Mouse (Mus musculus): ENCODE data around the gene 1700020N01Rik. TPM values are rescaled to one million over a fixed set of nuclear protein-coding genes. Genes with fewer than 3 reads are reported as not detected.
A peak's percentile ranks its signal among the peaks of the same experiment; 100 is the strongest.

1700020N01Rik gene
- polyA plus RNA-seq, 1 experiment from 2014 or later = 0.36 TPM

DNA sequence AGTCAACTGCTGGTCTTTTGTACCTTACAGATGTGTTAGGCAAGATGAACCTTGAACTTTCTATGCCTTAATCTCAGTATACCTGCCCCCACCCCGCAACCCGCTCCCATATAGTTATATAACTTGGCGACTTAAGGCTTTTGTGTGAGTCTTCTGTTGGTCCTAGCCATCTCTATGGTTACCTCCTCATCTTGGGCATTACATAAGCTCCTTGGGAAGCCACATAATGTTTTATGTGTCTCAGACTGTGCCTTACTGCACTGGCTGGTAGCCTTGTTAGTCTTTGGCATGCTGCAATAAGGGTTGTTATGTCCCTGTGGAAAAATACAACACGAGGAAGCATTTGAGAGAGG lies 39.3 kb upstream of the 1700020N01Rik start:
- Histone ChIP-seq H3K9me3 (replicated peaks; ENCODE audit: low read length) (no peaks in the 10 kb centered on the region), H3K4me1 (replicated peaks; ENCODE audit: insufficient read depth, low read length) (no peaks in the 10 kb centered on the region), H3K4me3 (replicated peaks; ENCODE audit: low read depth, low read length) (no peak overlapping the region), H3K9ac (ENCODE audit: low read depth, low read length) (no peak overlapping the region), H3K27me3 (ENCODE audit: insufficient read depth, low read length) (no peaks in the 10 kb centered on the region), H3K4me2 (ENCODE audit: low read length) (no peak overlapping the region), H3K27ac (no peak overlapping the region), H3K36me3 (ENCODE audit: insufficient read depth, low read length) (no peaks in the 10 kb centered on the region)
- no peak for DNase-seq (ENCODE audit: low spot score)
- TF ChIP-seq CTCF (IDR thresholded peaks at IDR 0.05; ENCODE audit: low read depth) = no peak
- ATAC-seq (replicated peaks; ENCODE audit: low FRiP score, low read depth) = no peak
- 90% methylated on average over 4 of the region's 4 CpGs for WGBS

DNA sequence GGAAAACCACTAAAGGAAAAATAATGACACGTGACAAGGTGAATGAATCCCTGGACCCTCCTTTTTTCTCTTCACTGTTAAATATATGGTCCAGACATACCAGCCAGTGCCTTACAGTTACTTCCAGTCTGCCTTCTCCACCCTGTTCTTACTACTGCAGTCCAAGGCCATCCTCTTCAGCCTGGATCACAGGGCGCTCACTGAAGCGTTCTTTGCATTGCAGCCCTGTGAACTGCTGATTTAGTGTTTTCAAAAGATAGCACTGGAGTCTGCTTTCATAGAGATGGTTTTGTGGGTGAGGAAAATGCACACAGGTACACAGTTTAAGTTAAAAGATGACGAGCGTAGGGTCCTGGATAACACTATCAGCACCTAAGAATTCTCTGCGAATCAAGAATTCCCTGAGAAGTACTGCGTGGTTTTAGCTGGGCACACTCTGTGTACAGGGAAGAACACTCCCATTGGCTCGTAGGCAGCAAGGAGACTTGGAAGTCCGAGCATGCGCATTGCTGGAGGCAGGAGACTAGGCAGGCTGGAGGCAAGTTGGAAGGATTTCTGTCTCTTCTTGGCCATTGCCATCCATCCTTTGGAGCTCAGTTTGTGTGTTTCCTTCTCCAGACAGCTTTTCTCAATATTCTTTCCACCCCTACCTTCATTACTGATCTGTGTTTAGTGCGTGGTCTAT lies 37.9 kb upstream of the 1700020N01Rik start:
- ATAC-seq (replicated peaks; ENCODE audit: low FRiP score, low read depth) (no peak), DNase-seq (ENCODE audit: low spot score) (no peak)
- no peaks in the 10 kb centered on the region for H3K9me3 ChIP-seq (replicated peaks; ENCODE audit: low read length)
- H3K4me1 ChIP-seq (replicated peaks; ENCODE audit: insufficient read depth, low read length) = peaks cover 2% of the 10 kb centered on the region; the same call in 1 of the 2 replicates
- H3K27me3 ChIP-seq (ENCODE audit: insufficient read depth, low read length) = no peaks in the 10 kb centered on the region
- no peak for TF ChIP-seq CTCF (IDR thresholded peaks at IDR 0.05; ENCODE audit: low read depth)
- H3K9ac ChIP-seq (ENCODE audit: low read depth, low read length) = no peak overlapping the region
- 70% methylated on average over 11 of the region's 11 CpGs for WGBS
- H3K36me3 ChIP-seq (ENCODE audit: insufficient read depth, low read length) = no peaks in the 10 kb centered on the region
- no peak overlapping the region for H3K4me2 ChIP-seq (ENCODE audit: low read length)
- H3K27ac ChIP-seq = no peak overlapping the region
- H3K4me3 ChIP-seq (replicated peaks; ENCODE audit: low read depth, low read length) = no peak overlapping the region

DNA sequence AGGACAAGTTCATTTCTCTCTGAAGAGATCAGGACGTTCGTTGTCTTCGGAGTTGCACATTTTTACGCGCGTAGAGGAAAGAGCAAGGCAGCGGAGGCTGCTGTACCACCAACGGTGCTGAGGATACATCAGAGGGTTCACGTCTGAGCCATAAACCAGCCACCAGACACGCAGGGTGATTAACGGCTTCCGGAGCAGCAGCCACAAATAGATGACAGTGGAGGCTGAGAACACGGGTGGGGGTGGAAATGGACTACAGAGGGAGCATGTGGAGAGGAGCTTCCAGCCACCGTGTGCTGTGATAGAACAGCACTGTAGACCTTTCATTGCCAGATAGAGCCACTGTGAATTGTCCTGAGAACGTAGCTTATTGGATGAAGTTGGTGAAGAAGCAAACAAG lies 33.2 kb upstream of the 1700020N01Rik start:
- no peak overlapping the region for H3K27ac ChIP-seq
- no peak overlapping the region for H3K9ac ChIP-seq (ENCODE audit: low read depth, low read length)
- DNase-seq (ENCODE audit: low spot score) (peak; percentile 53), ATAC-seq (replicated peaks; ENCODE audit: low FRiP score, low read depth) (0 out of 2 replicates have a peak, but pooled peaks have one; percentile 40)
- H3K4me1 ChIP-seq (replicated peaks; ENCODE audit: insufficient read depth, low read length) = peaks cover 9% of the 10 kb centered on the region
- WGBS = 38% methylated on average over 15 of the region's 15 CpGs
- H3K4me2 ChIP-seq (ENCODE audit: low read length) = peak overlapping the region; percentile 21; the same call in 1 of the 2 replicates
- no peak overlapping the region for H3K4me3 ChIP-seq (replicated peaks; ENCODE audit: low read depth, low read length)
- TF ChIP-seq CTCF (IDR thresholded peaks at IDR 0.05; ENCODE audit: low read depth) = no peak
- no peaks in the 10 kb centered on the region for H3K9me3 ChIP-seq (replicated peaks; ENCODE audit: low read length)
- no peaks in the 10 kb centered on the region for H3K36me3 ChIP-seq (ENCODE audit: insufficient read depth, low read length)
- no peaks in the 10 kb centered on the region for H3K27me3 ChIP-seq (ENCODE audit: insufficient read depth, low read length)

DNA sequence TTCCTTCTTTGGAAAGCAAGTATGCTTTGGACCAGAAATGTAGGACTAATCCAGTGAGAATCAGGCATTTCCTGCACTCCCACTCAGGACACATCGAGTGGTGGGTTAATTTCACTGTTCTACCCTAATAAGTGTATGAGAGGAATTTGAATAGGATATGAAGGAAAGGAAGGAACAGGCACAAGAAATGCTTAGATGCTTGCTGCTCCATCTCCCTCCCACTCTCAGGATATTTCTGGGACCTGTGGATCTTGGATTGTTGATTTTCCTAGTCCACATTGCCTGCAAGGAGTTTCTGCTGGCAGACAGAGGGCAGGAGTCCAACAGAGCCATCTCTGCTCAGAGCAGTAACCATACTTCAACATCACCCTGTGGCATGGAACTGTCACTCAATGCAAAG lies 31.8 kb upstream of the 1700020N01Rik start:
- TF ChIP-seq CTCF (IDR thresholded peaks at IDR 0.05; ENCODE audit: low read depth) = no peak
- Histone ChIP-seq H3K4me1 (replicated peaks; ENCODE audit: insufficient read depth, low read length) (peaks cover 9% of the 10 kb centered on the region), H3K4me3 (replicated peaks; ENCODE audit: low read depth, low read length) (no peak overlapping the region), H3K4me2 (ENCODE audit: low read length) (no peak overlapping the region), H3K27ac (no peak overlapping the region), H3K9me3 (replicated peaks; ENCODE audit: low read length) (no peaks in the 10 kb centered on the region), H3K36me3 (ENCODE audit: insufficient read depth, low read length) (no peaks in the 10 kb centered on the region), H3K27me3 (ENCODE audit: insufficient read depth, low read length) (no peaks in the 10 kb centered on the region), H3K9ac (ENCODE audit: low read depth, low read length) (no peak overlapping the region)
- ATAC-seq (replicated peaks; ENCODE audit: low FRiP score, low read depth) = no peak
- WGBS = 68% methylated on average over 1 of the region's 1 CpGs
- no peak for DNase-seq (ENCODE audit: low spot score)

DNA sequence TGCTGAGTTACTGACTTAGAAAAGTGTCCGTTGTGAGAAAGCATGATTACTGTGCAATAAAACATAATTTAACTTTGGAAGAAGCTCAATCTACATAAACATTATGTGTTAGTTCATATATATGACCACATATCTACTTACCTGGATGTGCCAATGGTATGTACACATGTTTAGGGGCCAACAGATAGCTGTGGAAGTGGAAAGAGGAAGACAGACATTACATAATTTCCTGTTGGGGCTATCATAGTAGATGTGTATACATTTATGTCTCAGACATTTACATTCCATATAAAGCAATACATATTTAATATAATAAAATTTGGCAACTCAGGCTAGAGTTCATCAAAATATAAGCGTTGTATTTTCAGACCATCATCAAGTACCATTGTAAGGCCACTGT lies 29.5 kb upstream of the 1700020N01Rik start:
- ATAC-seq (replicated peaks; ENCODE audit: low FRiP score, low read depth) = no peak

DNA sequence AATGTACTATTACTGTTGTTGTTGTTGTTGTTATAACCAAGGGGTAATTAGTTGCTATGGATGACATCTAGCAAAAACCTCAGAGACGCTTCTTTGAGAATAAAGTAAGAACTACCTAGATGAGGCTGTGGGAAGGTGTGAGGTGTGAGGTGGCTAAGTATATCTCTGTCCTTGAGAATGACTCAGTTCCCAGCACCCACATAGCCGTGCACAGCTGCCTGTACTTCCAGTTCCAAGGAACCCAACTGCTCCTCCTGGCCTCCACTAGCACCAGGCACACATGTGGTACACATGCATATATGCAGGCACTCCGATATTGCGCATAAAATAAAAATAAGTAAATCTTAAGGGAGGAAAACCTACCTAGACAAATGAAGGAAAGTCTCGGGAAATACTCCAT lies 28.8 kb upstream of the 1700020N01Rik start:
- Histone ChIP-seq H3K27me3 (ENCODE audit: insufficient read depth, low read length) (no peaks in the 10 kb centered on the region), H3K36me3 (ENCODE audit: insufficient read depth, low read length) (no peaks in the 10 kb centered on the region), H3K4me3 (replicated peaks; ENCODE audit: low read depth, low read length) (no peak overlapping the region), H3K27ac (no peak overlapping the region), H3K9ac (ENCODE audit: low read depth, low read length) (no peak overlapping the region), H3K4me2 (ENCODE audit: low read length) (no peak overlapping the region), H3K4me1 (replicated peaks; ENCODE audit: insufficient read depth, low read length) (peaks cover 9% of the 10 kb centered on the region), H3K9me3 (replicated peaks; ENCODE audit: low read length) (no peaks in the 10 kb centered on the region)
- 85% methylated on average over 5 of the region's 5 CpGs for WGBS
- DNase-seq (ENCODE audit: low spot score) = no peak
- ATAC-seq (replicated peaks; ENCODE audit: low FRiP score, low read depth) = no peak
- TF ChIP-seq CTCF (IDR thresholded peaks at IDR 0.05; ENCODE audit: low read depth) = no peak

More for the DNA sequence above, 29.5 kb upstream of the 1700020N01Rik start:
- Histone ChIP-seq H3K36me3 (ENCODE audit: insufficient read depth, low read length) (no peaks in the 10 kb centered on the region), H3K4me2 (ENCODE audit: low read length) (no peak overlapping the region), H3K9ac (ENCODE audit: low read depth, low read length) (no peak overlapping the region), H3K4me1 (replicated peaks; ENCODE audit: insufficient read depth, low read length) (peaks cover 9% of the 10 kb centered on the region), H3K27ac (no peak overlapping the region), H3K27me3 (ENCODE audit: insufficient read depth, low read length) (no peaks in the 10 kb centered on the region), H3K9me3 (replicated peaks; ENCODE audit: low read length) (no peaks in the 10 kb centered on the region), H3K4me3 (replicated peaks; ENCODE audit: low read depth, low read length) (no peak overlapping the region)
- DNase-seq (ENCODE audit: low spot score) = no peak
- WGBS = 93% methylated on average over 2 of the region's 2 CpGs
- no peak for TF ChIP-seq CTCF (IDR thresholded peaks at IDR 0.05; ENCODE audit: low read depth)

DNA sequence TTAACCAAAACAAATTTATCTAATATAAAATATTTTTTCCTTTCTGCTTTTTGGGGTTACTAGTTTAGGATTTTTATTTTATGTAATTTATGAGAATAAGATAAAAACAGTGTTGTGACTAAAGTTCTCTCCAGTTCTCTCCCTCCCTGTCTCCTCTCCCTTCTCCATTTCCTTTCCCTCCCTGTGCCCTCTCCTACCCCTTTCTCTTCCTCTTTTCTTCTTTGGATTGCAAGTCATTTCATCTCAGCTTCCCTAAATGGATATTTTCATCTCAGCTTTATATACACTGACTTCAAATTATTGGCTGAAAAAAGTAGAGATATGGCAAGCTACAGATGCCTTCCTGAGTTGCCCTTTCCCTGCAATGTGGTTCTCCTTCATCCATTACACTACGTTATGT lies 26.9 kb upstream of the 1700020N01Rik start:
- Histone ChIP-seq H3K36me3 (ENCODE audit: insufficient read depth, low read length) (no peaks in the 10 kb centered on the region), H3K9me3 (replicated peaks; ENCODE audit: low read length) (no peaks in the 10 kb centered on the region), H3K27me3 (ENCODE audit: insufficient read depth, low read length) (no peaks in the 10 kb centered on the region), H3K4me2 (ENCODE audit: low read length) (no peak overlapping the region), H3K9ac (ENCODE audit: low read depth, low read length) (no peak overlapping the region), H3K4me1 (replicated peaks; ENCODE audit: insufficient read depth, low read length) (no peaks in the 10 kb centered on the region), H3K27ac (no peak overlapping the region), H3K4me3 (replicated peaks; ENCODE audit: low read depth, low read length) (no peak overlapping the region)
- DNase-seq (ENCODE audit: low spot score) (peak; percentile 22), ATAC-seq (replicated peaks; ENCODE audit: low FRiP score, low read depth) (no peak)
- WGBS = 96% methylated on average over 1 of the region's 1 CpGs
- no peak for TF ChIP-seq CTCF (IDR thresholded peaks at IDR 0.05; ENCODE audit: low read depth)

All from kidney, postnatal 0 days (tissue).